Mouse (Mus musculus): ENCODE results near the gene Sord.

Sord gene

GRCm38 (mm10) chr2:122302574-122303241, 68.2 kb downstream of the Sord start:
- DNase-seq (ENCODE audit: low read depth) = peak; percentile 79

GRCm38 (mm10) chr2:122304544-122304943, 70.0 kb downstream of the Sord start:
- DNase-seq (ENCODE audit: low read depth) = no peak

GRCm38 (mm10) chr2:122305097-122305892, 70.7 kb downstream of the Sord start:
- peak; percentile 41 for DNase-seq (ENCODE audit: low read depth)

- DNase-seq (ENCODE audit: low read depth) = peak; percentile 90
These were observed 71.6 kb downstream of the Sord start for GRCm38 (mm10) chr2:122306184-122306583.

- peak; percentile 65 for DNase-seq (ENCODE audit: low read depth)
These were observed 75.1 kb downstream of the Sord start for GRCm38 (mm10) chr2:122309647-122310046.

- no peak for DNase-seq (ENCODE audit: low read depth)
These were observed 77.0 kb downstream of the Sord start for GRCm38 (mm10) chr2:122311561-122311960.

GRCm38 (mm10) chr2:122312722-122313417, 78.3 kb downstream of the Sord start:
- peak; percentile 66 for DNase-seq (ENCODE audit: low read depth)

GRCm38 (mm10) chr2:122313536-122313935, 79.0 kb downstream of the Sord start, which contains the start of gene Duoxa1:
Gene Duoxa1 (minus strand): TSS chr2:122313730.
- DNase-seq (ENCODE audit: low read depth) = no peak

All from NIH3T3 (cell line).